Mouse (Mus musculus) hindbrain, embryonic 13.5 days (tissue): Measurements from ENCODE around the gene Dus2. TPM values are rescaled to one million over a fixed set of nuclear protein-coding genes. Genes with fewer than 3 reads are reported as not detected.
"Not testable (repeated sequence)": the region's sequence is repeated elsewhere in the genome, so short reads cannot be mapped to it uniquely, and the experiment has no call there.

Experiments used
- ATAC-seq: fragments of 200-750 bp; cut with Nextera tagmentation; 2 replicates; pipeline ENCODE4 v1.8.0; 2017; ENCODE audit warnings: moderate TSS enrichment; ENCODE audit not compliant: low FRiP score
- H3K27ac ChIP-seq: fragments of 300-500 bp; sonication (generic); 2 replicates; pipeline ENCODE4 v1.5.1; 2015; ENCODE audit warnings: inconsistent platforms, mild to moderate bottlenecking, moderate library complexity
- H3K27me3 ChIP-seq: fragments of 300-500 bp; sonication (generic); 2 replicates; pipeline ENCODE4 v1.6.1; 2015; ENCODE audit warnings: mild to moderate bottlenecking, inconsistent platforms
- H3K36me3 ChIP-seq: fragments of 300-500 bp; sonication (generic); 2 replicates; pipeline ENCODE4 v1.6.1; 2015; ENCODE audit warnings: mild to moderate bottlenecking, inconsistent platforms
- H3K4me1 ChIP-seq: fragments of 300-500 bp; sonication (generic); replicated peaks from 2 replicates; pipeline ENCODE4 v1.6.1; 2015; ENCODE audit warnings: inconsistent platforms
- H3K4me2 ChIP-seq: fragments of 300-500 bp; sonication (generic); 2 replicates; pipeline ENCODE4 v1.6.1; 2015; ENCODE audit warnings: inconsistent platforms, mild to moderate bottlenecking, moderate library complexity
- H3K4me3 ChIP-seq: fragments of 300-500 bp; sonication (generic); 2 replicates; pipeline ENCODE4 v1.5.1; 2015; ENCODE audit warnings: mild to moderate bottlenecking, inconsistent platforms
- H3K9ac ChIP-seq: fragments of 300-500 bp; sonication (generic); 2 replicates; pipeline ENCODE4 v1.6.1; 2015; ENCODE audit warnings: mild to moderate bottlenecking, inconsistent platforms
- H3K9me3 ChIP-seq: fragments of 300-500 bp; sonication (generic); 2 replicates; pipeline ENCODE4 v1.6.1; 2016; ENCODE audit warnings: inconsistent platforms
- WGBS: fragments of 180-500 bp; shearing (Covaris S2); methylation state at CpG from one replicate; pipeline ENCODE4 v1.1.7; 2015; 5-methylcytosine and 5-hydroxymethylcytosine counted together
- polyA plus RNA-seq: library from polyadenylated mRNA; unstranded; fragments of >200 nt; fragmentation: Nextera tagmentation; extraction: Ambion mirVana; gene quantifications from 2 replicates; pipeline ENCODE4 v1.2.1, GENCODE M21; 2015

Gene Dus2
- polyA plus RNA-seq, 1 experiment from 2014 or later, result 23.3 TPM

GRCm38 (mm10) chr8:105965266-105965904 is 25.8 kb upstream of the Dus2 start:
- Histone ChIP-seq H3K9me3 (no peaks in the 10 kb centered on the region), H3K27ac (no peak overlapping the region), H3K4me3 (peak overlapping the region; percentile 48), H3K27me3 (peaks cover 47% of the 10 kb centered on the region), H3K36me3 (no peaks in the 10 kb centered on the region), H3K4me2 (peak overlapping the region; percentile 63), H3K9ac (peak overlapping the region; percentile 69), H3K4me1 (peaks cover 12% of the 10 kb centered on the region)
- ATAC-seq, result peak; percentile 66
- 3% methylated on average over 36 of the region's 40 CpGs for WGBS

GRCm38 (mm10) chr8:105965905-105966341 is 25.2 kb upstream of the Dus2 start, which contains the start of gene Slc12a4:
Gene Slc12a4, minus strand, starts transcription at chr8:105966097.
- peaks cover 12% of the 10 kb centered on the region for H3K4me1 ChIP-seq
- peaks cover 47% of the 10 kb centered on the region for H3K27me3 ChIP-seq
- H3K4me2 ChIP-seq, result peak within 1 kb of the TSS; percentile 63
- peak within 1 kb of the TSS; percentile 48 for H3K4me3 ChIP-seq
- peak; percentile 75 for ATAC-seq
- peak within 1 kb of the TSS; percentile 69 for H3K9ac ChIP-seq
- H3K27ac ChIP-seq, result no peak within 1 kb of the TSS
- WGBS, result under 1% methylated on average over 40 of the region's 47 CpGs
- H3K9me3 ChIP-seq, result no peaks in the 10 kb centered on the region
- H3K36me3 ChIP-seq, result no peaks in the 10 kb centered on the region

GRCm38 (mm10) chr8:105966692-105967311 is 24.3 kb upstream of the Dus2 start:
- H3K9ac ChIP-seq, result no peak overlapping the region
- H3K36me3 ChIP-seq, result no peaks in the 10 kb centered on the region
- 7% methylated on average over 19 of the region's 19 CpGs for WGBS
- no peak overlapping the region for H3K27ac ChIP-seq
- peak overlapping the region; percentile 16; the same call in 1 of the 2 replicates for H3K4me2 ChIP-seq
- H3K4me3 ChIP-seq, result no peak overlapping the region
- no peak for ATAC-seq
- peaks cover 47% of the 10 kb centered on the region for H3K27me3 ChIP-seq
- H3K4me1 ChIP-seq, result peaks cover 12% of the 10 kb centered on the region
- H3K9me3 ChIP-seq, result no peaks in the 10 kb centered on the region

GRCm38 (mm10) chr8:105969367-105969766 is 21.8 kb upstream of the Dus2 start:
- 94% methylated on average over 1 of the region's 1 CpGs for WGBS
- ATAC-seq, result no peak
- H3K4me3 ChIP-seq, result no peak overlapping the region
- peaks cover 12% of the 10 kb centered on the region for H3K4me1 ChIP-seq
- H3K27me3 ChIP-seq, result peaks cover 39% of the 10 kb centered on the region
- no peaks in the 10 kb centered on the region for H3K9me3 ChIP-seq
- H3K9ac ChIP-seq, result no peak overlapping the region
- H3K27ac ChIP-seq, result no peak overlapping the region
- no peak overlapping the region for H3K4me2 ChIP-seq
- no peaks in the 10 kb centered on the region for H3K36me3 ChIP-seq

GRCm38 (mm10) chr8:105971019-105971720 is 20.0 kb upstream of the Dus2 start:
- H3K4me1 ChIP-seq, result peaks cover 4% of the 10 kb centered on the region; the same call in 1 of the 2 replicates
- no peak overlapping the region for H3K27ac ChIP-seq
- WGBS, result 82% methylated on average over 8 of the region's 8 CpGs

GRCm38 (mm10) chr8:105975363-105975762 is 15.8 kb upstream of the Dus2 start:
- Histone ChIP-seq H3K4me2 (no peak overlapping the region), H3K27me3 (no peaks in the 10 kb centered on the region), H3K36me3 (no peaks in the 10 kb centered on the region), H3K9ac (no peak overlapping the region), H3K9me3 (no peaks in the 10 kb centered on the region), H3K4me3 (no peak overlapping the region), H3K27ac (no peak overlapping the region), H3K4me1 (no peaks in the 10 kb centered on the region)
- ATAC-seq, result no peak
- 65% methylated on average over 7 of the region's 7 CpGs for WGBS

More at GRCm38 (mm10) chr8:105971019-105971720, 20.0 kb upstream of the Dus2 start:
- no peak overlapping the region for H3K4me3 ChIP-seq
- H3K4me2 ChIP-seq, result no peak overlapping the region
- no peak overlapping the region for H3K9ac ChIP-seq
- ATAC-seq, result no peak
- H3K36me3 ChIP-seq, result no peaks in the 10 kb centered on the region
- no peaks in the 10 kb centered on the region for H3K9me3 ChIP-seq
- H3K27me3 ChIP-seq, result peaks cover 21% of the 10 kb centered on the region

- no peak within 1 kb of the TSS for H3K9ac ChIP-seq
- ATAC-seq, result no peak
Measured at GRCm38 (mm10) chr8:105979325-105979724, 11.8 kb upstream of the Dus2 start, which contains the start of gene Dpep3. Gene Dpep3, minus strand, starts transcription at chr8:105979429.

GRCm38 (mm10) chr8:105981146-105981545 is 10.0 kb upstream of the Dus2 start:
- Histone ChIP-seq H3K27ac (no peak overlapping the region), H3K9ac (no peak overlapping the region), H3K36me3 (no peaks in the 10 kb centered on the region), H3K4me2 (no peak overlapping the region), H3K4me3 (no peak overlapping the region), H3K9me3 (no peaks in the 10 kb centered on the region), H3K4me1 (no peaks in the 10 kb centered on the region), H3K27me3 (no peaks in the 10 kb centered on the region)
- WGBS, result 94% methylated on average over 1 of the region's 1 CpGs
- no peak for ATAC-seq

More at GRCm38 (mm10) chr8:105979325-105979724, 11.8 kb upstream of the Dus2 start, which contains the start of gene Dpep3:
- no peaks in the 10 kb centered on the region for H3K4me1 ChIP-seq
- no peaks in the 10 kb centered on the region for H3K27me3 ChIP-seq
- no peak within 1 kb of the TSS for H3K4me3 ChIP-seq
- no peaks in the 10 kb centered on the region for H3K9me3 ChIP-seq
- WGBS, result 92% methylated on average over 15 of the region's 15 CpGs
- no peak within 1 kb of the TSS for H3K27ac ChIP-seq
- no peaks in the 10 kb centered on the region for H3K36me3 ChIP-seq
- H3K4me2 ChIP-seq, result no peak within 1 kb of the TSS

GRCm38 (mm10) chr8:105983406-105983805 is 7.7 kb upstream of the Dus2 start:
- H3K27me3 ChIP-seq, result not testable (repeated sequence)

GRCm38 (mm10) chr8:105988546-105988945 is 2.6 kb upstream of the Dus2 start:
- no peaks in the 10 kb centered on the region for H3K36me3 ChIP-seq
- no peak overlapping the region for H3K9ac ChIP-seq
- ATAC-seq, result no peak
- no peaks in the 10 kb centered on the region for H3K9me3 ChIP-seq
- WGBS, result 88% methylated on average over 11 of the region's 11 CpGs
- no peak overlapping the region for H3K4me3 ChIP-seq
- no peak overlapping the region for H3K27ac ChIP-seq
- no peak overlapping the region for H3K4me2 ChIP-seq
- H3K27me3 ChIP-seq, result peaks cover 10% of the 10 kb centered on the region; the same call in 1 of the 2 replicates
- peaks cover 4% of the 10 kb centered on the region; the same call in 1 of the 2 replicates for H3K4me1 ChIP-seq

More at GRCm38 (mm10) chr8:105983406-105983805, 7.7 kb upstream of the Dus2 start:
- 86% methylated on average over 10 of the region's 11 CpGs for WGBS
- H3K4me1 ChIP-seq, H3K4me2 ChIP-seq, H3K9ac ChIP-seq, ATAC-seq, H3K9me3 ChIP-seq, H3K27ac ChIP-seq, H3K4me3 ChIP-seq, H3K36me3 ChIP-seq: not testable (repeated sequence)

GRCm38 (mm10) chr8:105991546-105991945 is 409 bp downstream of the Dus2 start:
- Histone ChIP-seq H3K4me1 (peaks cover 4% of the 10 kb centered on the region; the same call in 1 of the 2 replicates), H3K36me3 (no peaks in the 10 kb centered on the region), H3K4me3 (no peak overlapping the region), H3K27me3 (peaks cover 10% of the 10 kb centered on the region; the same call in 1 of the 2 replicates), H3K9me3 (no peaks in the 10 kb centered on the region), H3K4me2 (no peak overlapping the region), H3K27ac (no peak overlapping the region), H3K9ac (no peak overlapping the region)
- no peak for ATAC-seq
- WGBS, result 85% methylated on average over 2 of the region's 2 CpGs

- 71% methylated on average over 5 of the region's 5 CpGs for WGBS
- Histone ChIP-seq H3K4me1 (peaks cover 4% of the 10 kb centered on the region; the same call in 1 of the 2 replicates), H3K4me3 (no peak overlapping the region), H3K9ac (no peak overlapping the region), H3K4me2 (no peak overlapping the region), H3K27ac (no peak overlapping the region; the same call in 1 of the 2 replicates), H3K9me3 (no peaks in the 10 kb centered on the region), H3K36me3 (no peaks in the 10 kb centered on the region), H3K27me3 (peaks cover 10% of the 10 kb centered on the region; the same call in 1 of the 2 replicates)
- ATAC-seq, result no peak
Measured at GRCm38 (mm10) chr8:105992499-105992898, 1.4 kb downstream of the Dus2 start.
